Mouse (Mus musculus) erythroblast, embryonic 14.5 days (primary cell): ENCODE data around the gene Cbfa2t3.

Experiments
- GATA1 ChIP-seq: IDR thresholded peaks from 2 replicates; pipeline ENCODE4 v1.6.1; 2012; ENCODE audit warnings: low read length, inconsistent platforms, mixed read lengths
- TAL1 ChIP-seq: IDR thresholded peaks from 3 replicates; pipeline ENCODE4 v1.6.1; 2012; ENCODE audit warnings: low read length, inconsistent platforms, mixed read lengths

- TF ChIP-seq GATA1, result no peak
- TF ChIP-seq TAL1, result no peak
Observed at GRCm38 (mm10) chr8:122639521-122640248, 59.2 kb downstream of the Cbfa2t3 start.
